Mouse (Mus musculus) adrenal gland, adult 10 weeks (tissue): Measurements from ENCODE around the gene Ccdc175. TPM values are rescaled to one million over a fixed set of nuclear protein-coding genes. Genes with fewer than 3 reads are reported as not detected.

ENCODE experiments used
- polyA plus RNA-seq: library from polyadenylated mRNA; stranded (reverse); fragments of 350-450 nt; fragmentation: Illumina TruSeq; extraction: RNeasy Lipid Tissue Mini Kit (QIAGEN cat#74804); gene quantifications from one replicate; pipeline ENCODE4 v1.2.3, GENCODE M21; 2014; ENCODE audit warnings: low read depth, low replicate concordance

Gene Ccdc175
- not detected for polyA plus RNA-seq

DNA sequence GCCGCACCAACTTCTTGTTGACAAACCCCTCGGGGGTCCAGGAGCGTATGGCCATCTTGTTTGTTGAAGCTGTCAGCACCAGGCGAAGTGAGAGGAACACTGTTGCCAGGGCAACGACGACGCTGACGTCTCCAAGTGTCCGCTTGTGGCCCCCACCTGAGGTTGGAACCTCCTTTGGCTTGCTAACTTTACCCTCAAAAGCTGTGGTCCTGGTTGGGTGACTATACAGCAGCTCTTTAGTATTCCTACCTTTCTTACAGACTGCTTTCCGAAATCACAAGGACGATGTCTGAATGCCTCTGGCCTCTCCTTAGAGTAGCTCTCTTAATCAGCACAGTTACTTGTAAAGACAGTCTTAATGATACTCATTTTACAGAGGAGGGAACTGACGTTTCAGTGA lies at the start of gene Ccdc175:
TSS of gene Ccdc175 (minus strand) at position 101 of the 400 bp plus-strand sequence.

GRCm38 (mm10) chr12:72085329-72086165 lies 99.3 kb downstream of the Ccdc175 start, which contains the start of the genes L3hypdh and Jkamp:
L3hypdh (minus strand) TSS chr12:72085439.
Jkamp (plus strand) TSS chr12:72085589.

DNA sequence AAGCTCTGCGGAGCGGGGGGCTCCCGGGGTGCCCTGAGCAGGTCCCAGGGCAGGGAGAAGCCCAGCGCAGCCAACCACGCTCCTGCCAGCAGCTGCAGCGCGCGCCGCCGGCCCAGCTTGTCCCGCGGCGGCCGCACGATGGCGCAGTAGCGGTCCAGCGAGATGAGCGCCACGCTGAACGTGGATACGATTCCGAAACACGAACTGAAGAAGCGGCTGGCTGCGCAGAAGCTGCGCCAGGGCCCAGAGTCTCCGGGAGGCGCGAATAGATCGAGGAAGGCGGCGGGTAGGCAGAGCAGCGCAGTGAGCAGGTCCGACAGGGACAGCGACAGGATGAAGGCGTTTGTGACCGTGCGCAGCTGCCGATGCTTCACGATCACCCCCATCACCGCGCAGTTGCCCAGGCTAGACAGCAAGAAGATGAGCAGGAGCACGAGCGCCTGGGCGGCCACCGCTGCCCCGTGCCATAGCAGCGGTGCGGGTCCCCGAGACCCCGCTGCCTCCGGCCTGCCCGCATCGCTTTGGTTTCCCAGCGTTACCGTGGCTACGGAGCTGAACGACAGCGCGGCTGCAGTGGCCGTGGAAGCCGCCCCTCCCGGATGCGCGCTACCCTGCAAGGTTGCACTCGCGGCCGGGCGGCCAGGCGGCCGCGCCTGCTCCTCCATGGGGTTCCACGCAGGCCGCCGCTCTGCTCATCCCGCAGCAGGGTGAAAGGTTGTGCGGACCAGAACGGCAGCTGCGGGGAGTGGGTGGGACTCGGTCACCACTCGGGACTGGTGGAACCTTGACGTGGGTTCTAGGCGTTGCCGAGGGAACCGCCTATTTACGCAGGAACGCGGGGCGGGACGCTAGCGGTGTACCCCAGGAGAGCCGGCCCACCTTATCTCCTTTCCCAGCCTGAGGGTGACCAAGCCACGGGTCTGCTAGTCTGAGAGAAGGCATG lies 114.2 kb downstream of the Ccdc175 start, which contains the start of gene Gpr135:
TSS of gene Gpr135 (minus strand) at position 799 of the 943 bp plus-strand sequence.

Other genes with a start within 250 kb of the Ccdc175 start
- gene Gpr135, start 113.9 kb downstream of the Ccdc175 start, polyA plus RNA-seq = 7.8 TPM
- 45.6 TPM for gene L3hypdh, start 99.6 kb downstream of the Ccdc175 start, polyA plus RNA-seq
- 77.6 TPM for gene Jkamp, start 99.4 kb downstream of the Ccdc175 start, polyA plus RNA-seq
- gene Rtn1, start 224.0 kb upstream of the Ccdc175 start, polyA plus RNA-seq = 34.0 TPM